Mouse (Mus musculus): Measurements from ENCODE around the gene Frat1.

GRCm38 (mm10) chr19:41850021-41850718 is 20.4 kb downstream of the Frat1 start:
- TF ChIP-seq TAL1 (IDR thresholded peaks at IDR 0.05; ENCODE audit: low read length) (no peak), GATA1 (IDR thresholded peaks at IDR 0.05; ENCODE audit: low read length) (no peak)

Data from erythroblast, embryonic 14.5 days (primary cell).